Mouse (Mus musculus) CD8-positive naive resting alpha-beta T cell, adult 2 months (primary cell): ENCODE data around the gene Gramd4.
"Not testable (repeated sequence)": the region's sequence is repeated elsewhere in the genome, so short reads cannot be mapped to it uniquely, and the experiment has no call there.

Source experiments
- DNase-seq, 2 experiments: peaks; one replicate each; pipeline ENCODE4 v3.0.0; 2022; ENCODE audit warnings: low read depth in 2 of 2, low spot score in 2 of 2

Gramd4 gene

GRCm38 (mm10) chr15:86089091-86089744 lies 31.7 kb downstream of the Gramd4 start:
- DNase-seq: no peak

- no peak for DNase-seq
These were observed 32.6 kb downstream of the Gramd4 start for GRCm38 (mm10) chr15:86089991-86090529.

GRCm38 (mm10) chr15:86090578-86090977 lies 33.1 kb downstream of the Gramd4 start:
- no peak for DNase-seq

GRCm38 (mm10) chr15:86091201-86091997 lies 33.9 kb downstream of the Gramd4 start:
- DNase-seq: no peak

GRCm38 (mm10) chr15:86091998-86092670 lies 34.6 kb downstream of the Gramd4 start:
- DNase-seq: no peak

- DNase-seq: no peak
These were observed 35.7 kb downstream of the Gramd4 start for GRCm38 (mm10) chr15:86093236-86093635.

GRCm38 (mm10) chr15:86094324-86095121 lies 37.0 kb downstream of the Gramd4 start:
- DNase-seq: no peak

GRCm38 (mm10) chr15:86095722-86096603 lies 38.5 kb downstream of the Gramd4 start:
- DNase-seq: no peak

- not testable (repeated sequence) for DNase-seq
These were observed 39.1 kb downstream of the Gramd4 start for GRCm38 (mm10) chr15:86096604-86097020.

GRCm38 (mm10) chr15:86097871-86098270 lies 40.4 kb downstream of the Gramd4 start:
- DNase-seq: no peak

- DNase-seq: no peak
These were observed 44.1 kb downstream of the Gramd4 start for GRCm38 (mm10) chr15:86101585-86101984.

GRCm38 (mm10) chr15:86102308-86102707 lies 44.8 kb downstream of the Gramd4 start:
- DNase-seq: no peak

GRCm38 (mm10) chr15:86104401-86105344 lies 47.2 kb downstream of the Gramd4 start:
- no peak for DNase-seq

GRCm38 (mm10) chr15:86105345-86105697 lies 47.8 kb downstream of the Gramd4 start:
- DNase-seq: no peak

- no peak for DNase-seq
These were observed 48.3 kb downstream of the Gramd4 start for GRCm38 (mm10) chr15:86105751-86106150.

GRCm38 (mm10) chr15:86107831-86108471 lies 50.5 kb downstream of the Gramd4 start:
- no peak for DNase-seq

- no peak for DNase-seq
These were observed 51.8 kb downstream of the Gramd4 start for GRCm38 (mm10) chr15:86109245-86109644.

- DNase-seq: no peak
These were observed 52.2 kb downstream of the Gramd4 start for GRCm38 (mm10) chr15:86109650-86110211.
